Mouse (Mus musculus) hindbrain, embryonic 11.5 days (tissue): Measurements from ENCODE around the gene Riok1. TPM values are rescaled to one million over a fixed set of nuclear protein-coding genes. Genes with fewer than 3 reads are reported as not detected.

ENCODE experiments used
- ATAC-seq: fragments of 200-750 bp; cut with Nextera tagmentation; 2 replicates; pipeline ENCODE4 v1.8.0; 2017; ENCODE audit warnings: mild to moderate bottlenecking, moderate TSS enrichment, moderate library complexity; ENCODE audit not compliant: low FRiP score
- DNase-seq: peaks from one replicate; pipeline ENCODE4 v3.0.0-alpha.2; 2015; ENCODE audit warnings: low spot score
- H3K27ac ChIP-seq: fragments of 300-500 bp; sonication (generic); 2 replicates; pipeline ENCODE4 v1.5.1; 2014; ENCODE audit warnings: mild to moderate bottlenecking, low read depth, low read length
- H3K27me3 ChIP-seq: fragments of 300-500 bp; sonication (generic); 2 replicates; pipeline ENCODE4 v1.6.1; 2014; ENCODE audit warnings: mild to moderate bottlenecking, low read length, moderate library complexity, mixed read lengths; ENCODE audit not compliant: control insufficient read depth, insufficient read depth
- H3K36me3 ChIP-seq: fragments of 300-500 bp; sonication (generic); 2 replicates; pipeline ENCODE4 v1.6.1; 2014; ENCODE audit warnings: mild to moderate bottlenecking, low read length, moderate library complexity, mixed read lengths; ENCODE audit not compliant: control insufficient read depth, insufficient read depth
- H3K4me1 ChIP-seq: fragments of 300-500 bp; sonication (generic); replicated peaks from 2 replicates; pipeline ENCODE4 v1.6.1; 2014; ENCODE audit warnings: low read length, mixed read lengths; ENCODE audit not compliant: control insufficient read depth, insufficient read depth
- H3K4me2 ChIP-seq: fragments of 300-500 bp; sonication (generic); replicated peaks from 2 replicates; pipeline ENCODE4 v1.6.1; 2014; ENCODE audit warnings: mild to moderate bottlenecking, low read depth, low read length
- H3K4me3 ChIP-seq: fragments of 300-500 bp; sonication (generic); 2 replicates; pipeline ENCODE4 v1.5.1; 2014; ENCODE audit warnings: low read depth, low read length
- H3K9ac ChIP-seq: fragments of 300-500 bp; sonication (generic); 2 replicates; pipeline ENCODE4 v1.6.1; 2014; ENCODE audit warnings: low read depth, low read length
- H3K9me3 ChIP-seq: fragments of 300-500 bp; sonication (generic); 2 replicates; pipeline ENCODE4 v1.6.1; 2016; ENCODE audit warnings: low read length; ENCODE audit not compliant: control insufficient read depth
- WGBS: fragments of 180-500 bp; shearing (Covaris S2); extraction: QIAGEN DNeasy Blood & Tissue Kit; methylation state at CpG from one replicate; pipeline ENCODE4 v1.1.7; 2014; 5-methylcytosine and 5-hydroxymethylcytosine counted together
- polyA plus RNA-seq: library from polyadenylated mRNA; unstranded; fragments of >200 nt; fragmentation: Nextera tagmentation; extraction: Ambion mirVana; gene quantifications from 2 replicates; pipeline ENCODE4 v1.2.1, GENCODE M21; 2014

Gene Riok1
- polyA plus RNA-seq, 1 experiment from 2014 or later: 51.5 TPM

- no peak overlapping the region for H3K4me3 ChIP-seq
- H3K27me3 ChIP-seq: no peaks in the 10 kb centered on the region
- 31% methylated on average over 11 of the region's 11 CpGs for WGBS
- ATAC-seq (no peak), DNase-seq (peak; percentile 10)
- no peak overlapping the region for H3K27ac ChIP-seq
- H3K4me1 ChIP-seq: no peaks in the 10 kb centered on the region
- H3K9me3 ChIP-seq: no peaks in the 10 kb centered on the region
- no peaks in the 10 kb centered on the region for H3K36me3 ChIP-seq
- no peak overlapping the region for H3K4me2 ChIP-seq
- H3K9ac ChIP-seq: no peak overlapping the region
Measured at GRCm38 (mm10) chr13:38077113-38077512, 40.3 kb downstream of the Riok1 start.

GRCm38 (mm10) chr13:38078836-38079235 lies 42.0 kb downstream of the Riok1 start:
- H3K27me3 ChIP-seq: no peaks in the 10 kb centered on the region
- no peaks in the 10 kb centered on the region for H3K4me1 ChIP-seq
- H3K9ac ChIP-seq: no peak overlapping the region
- H3K36me3 ChIP-seq: no peaks in the 10 kb centered on the region
- ATAC-seq (no peak), DNase-seq (no peak)
- no peak overlapping the region for H3K4me3 ChIP-seq
- H3K4me2 ChIP-seq: no peak overlapping the region
- H3K9me3 ChIP-seq: no peaks in the 10 kb centered on the region
- H3K27ac ChIP-seq: no peak overlapping the region
- WGBS: 60% methylated on average over 6 of the region's 6 CpGs

- 73% methylated on average over 5 of the region's 5 CpGs for WGBS
- DNase-seq (no peak), ATAC-seq (no peak)
- Histone ChIP-seq H3K4me1 (no peaks in the 10 kb centered on the region), H3K4me3 (no peak overlapping the region), H3K9me3 (no peaks in the 10 kb centered on the region), H3K9ac (no peak overlapping the region), H3K36me3 (no peaks in the 10 kb centered on the region), H3K27me3 (no peaks in the 10 kb centered on the region), H3K27ac (no peak overlapping the region), H3K4me2 (no peak overlapping the region)
Measured at GRCm38 (mm10) chr13:38079366-38079765, 42.6 kb downstream of the Riok1 start.

GRCm38 (mm10) chr13:38080014-38080413 lies 43.2 kb downstream of the Riok1 start:
- Histone ChIP-seq H3K4me3 (no peak overlapping the region), H3K9ac (no peak overlapping the region), H3K9me3 (no peaks in the 10 kb centered on the region), H3K4me1 (no peaks in the 10 kb centered on the region), H3K27ac (no peak overlapping the region), H3K36me3 (no peaks in the 10 kb centered on the region), H3K4me2 (no peak overlapping the region), H3K27me3 (no peaks in the 10 kb centered on the region)
- WGBS: 62% methylated on average over 9 of the region's 9 CpGs
- DNase-seq (no peak), ATAC-seq (no peak)

GRCm38 (mm10) chr13:38080725-38081124 lies 43.9 kb downstream of the Riok1 start:
- no peaks in the 10 kb centered on the region for H3K27me3 ChIP-seq
- no peak for ATAC-seq
- 85% methylated on average over 14 of the region's 14 CpGs for WGBS

GRCm38 (mm10) chr13:38081161-38081560 lies 44.4 kb downstream of the Riok1 start:
- no peak for DNase-seq
- WGBS: 85% methylated on average over 7 of the region's 7 CpGs
- no peak overlapping the region for H3K4me3 ChIP-seq
- no peaks in the 10 kb centered on the region for H3K27me3 ChIP-seq
- H3K9ac ChIP-seq: no peak overlapping the region
- no peaks in the 10 kb centered on the region for H3K9me3 ChIP-seq
- no peak overlapping the region for H3K27ac ChIP-seq
- ATAC-seq: no peak
- no peaks in the 10 kb centered on the region for H3K4me1 ChIP-seq
- no peak overlapping the region for H3K4me2 ChIP-seq
- no peaks in the 10 kb centered on the region for H3K36me3 ChIP-seq

More at GRCm38 (mm10) chr13:38080725-38081124, 43.9 kb downstream of the Riok1 start:
- H3K9me3 ChIP-seq: no peaks in the 10 kb centered on the region
- no peaks in the 10 kb centered on the region for H3K36me3 ChIP-seq
- H3K9ac ChIP-seq: no peak overlapping the region
- H3K27ac ChIP-seq: no peak overlapping the region
- H3K4me2 ChIP-seq: no peak overlapping the region
- no peak for DNase-seq
- no peaks in the 10 kb centered on the region for H3K4me1 ChIP-seq
- no peak overlapping the region for H3K4me3 ChIP-seq

GRCm38 (mm10) chr13:38086711-38087110 lies 49.9 kb downstream of the Riok1 start:
- Histone ChIP-seq H3K9me3 (no peaks in the 10 kb centered on the region), H3K36me3 (no peaks in the 10 kb centered on the region), H3K4me2 (no peak overlapping the region), H3K27ac (no peak overlapping the region), H3K4me3 (no peak overlapping the region), H3K9ac (no peak overlapping the region), H3K27me3 (no peaks in the 10 kb centered on the region), H3K4me1 (no peaks in the 10 kb centered on the region)
- no peak for ATAC-seq
- WGBS: 73% methylated on average over 3 of the region's 3 CpGs
- no peak for DNase-seq

- WGBS: 79% methylated on average over 3 of the region's 3 CpGs
- H3K36me3 ChIP-seq: no peaks in the 10 kb centered on the region
- ATAC-seq (no peak), DNase-seq (no peak)
- no peaks in the 10 kb centered on the region for H3K27me3 ChIP-seq
- H3K9ac ChIP-seq: no peak overlapping the region
- no peak overlapping the region for H3K27ac ChIP-seq
- no peak overlapping the region for H3K4me3 ChIP-seq
- H3K4me2 ChIP-seq: no peak overlapping the region
- no peaks in the 10 kb centered on the region for H3K9me3 ChIP-seq
- H3K4me1 ChIP-seq: no peaks in the 10 kb centered on the region
Measured at GRCm38 (mm10) chr13:38088008-38088407, 51.2 kb downstream of the Riok1 start.

GRCm38 (mm10) chr13:38089449-38089848 lies 52.7 kb downstream of the Riok1 start:
- Histone ChIP-seq H3K27me3 (no peaks in the 10 kb centered on the region), H3K4me2 (no peak overlapping the region), H3K9me3 (no peaks in the 10 kb centered on the region), H3K4me1 (no peaks in the 10 kb centered on the region), H3K36me3 (no peaks in the 10 kb centered on the region), H3K27ac (no peak overlapping the region), H3K4me3 (no peak overlapping the region), H3K9ac (no peak overlapping the region)
- WGBS: 89% methylated on average over 6 of the region's 6 CpGs
- DNase-seq (no peak), ATAC-seq (no peak)
